17 mouse cellular contexts compared by ENCODE assay signal in the genomic region with DNA sequence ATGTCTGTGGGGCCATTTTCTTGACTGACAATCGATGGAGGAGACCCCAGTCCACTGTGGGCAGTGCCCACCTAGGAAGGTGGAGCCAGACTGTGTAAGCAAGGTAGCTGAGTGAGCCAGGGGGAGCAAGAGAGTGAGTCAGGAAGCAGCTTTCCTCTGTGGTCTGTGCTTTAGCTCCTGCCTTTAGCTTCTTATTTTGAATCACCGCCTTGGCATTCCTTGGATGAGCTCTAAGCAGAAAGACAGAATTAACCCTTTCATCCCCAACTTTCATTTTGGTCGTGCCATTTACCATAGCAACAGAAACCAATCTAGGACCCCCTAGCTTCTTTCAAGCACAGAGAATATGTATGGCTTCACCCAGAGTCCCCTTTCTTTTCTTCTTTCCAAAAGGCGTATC.
"Had no signal": no experiment of that assay in that cellular context is flagged by ENCODE, and none has a peak within 500 bp of the region (broad histone marks: within the 10 kb centered on the region; RNA-seq: fewer than 3 reads in every experiment).

No protein-coding gene starts in this region.

- DNase-seq: kidney, adult 2 months; kidney, postnatal 10 days; kidney, postnatal 36 days; liver; lung, adult 18-20 months; lung, postnatal 10 days; lung, postnatal 36 days; thymus, adult 2 months; thymus, postnatal 14 days; thymus, postnatal 4 days had no signal

- H3K4me2 ChIP-seq: limb, embryonic 13.5 days; liver, embryonic 12.5 days; liver, embryonic 15.5 days; lung, embryonic 15.5 days had no signal

- H3K27ac ChIP-seq: limb, embryonic 13.5 days; liver, embryonic 12.5 days; liver, embryonic 15.5 days; lung, embryonic 15.5 days had no signal

- H3K9ac ChIP-seq: limb, embryonic 13.5 days; liver, embryonic 12.5 days; liver, embryonic 15.5 days; lung, embryonic 15.5 days had no signal

- H3K4me1 ChIP-seq: liver, embryonic 12.5 days; liver, embryonic 15.5 days; megakaryocyte, embryonic 14.5 days had no signal

- ATAC-seq: liver, embryonic 12.5 days; midbrain, embryonic 16.5 days had no signal

- H3K9me3 ChIP-seq: limb, embryonic 13.5 days; liver, embryonic 12.5 days; liver, embryonic 15.5 days; lung, embryonic 15.5 days; midbrain, embryonic 10.5 days had no signal

- H3K4me3 ChIP-seq: limb, embryonic 13.5 days; liver, embryonic 12.5 days; liver, embryonic 15.5 days; lung, embryonic 15.5 days; megakaryocyte, embryonic 14.5 days; midbrain, embryonic 10.5 days had no signal

- H3K36me3 ChIP-seq: limb, embryonic 13.5 days; liver, embryonic 12.5 days; liver, embryonic 15.5 days; lung, embryonic 15.5 days; midbrain, embryonic 10.5 days had no signal

- H3K27me3 ChIP-seq: lung, embryonic 15.5 days; megakaryocyte, embryonic 14.5 days had no signal
